Mouse (Mus musculus): Measurements from ENCODE around the gene Rhot2. TPM values are rescaled to one million over a fixed set of nuclear protein-coding genes. Genes with fewer than 3 reads are reported as not detected.

The Rhot2 gene
- total and polyA plus RNA-seq, 3 experiments, result 16.2 to 33.8 (median 17.3) TPM

DNA sequence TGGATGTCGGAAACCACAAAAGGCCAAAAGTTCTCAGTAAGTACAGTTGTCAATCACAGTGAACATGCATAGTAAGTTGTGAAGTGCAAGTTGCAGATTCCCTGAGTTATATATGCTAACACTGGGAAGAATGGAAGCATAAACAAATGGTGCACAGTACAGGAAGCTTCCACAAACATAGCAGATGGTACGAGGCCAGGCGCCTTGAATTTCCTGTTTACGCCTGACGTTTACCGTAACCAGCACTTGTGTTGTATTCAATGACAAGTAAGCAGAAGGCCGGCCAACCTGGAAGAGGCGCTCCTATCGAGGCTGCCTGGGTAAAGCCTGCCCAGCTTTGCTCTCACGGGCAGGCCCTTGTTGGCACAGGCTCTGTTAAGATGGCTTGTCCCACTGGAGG, 42.8 kb upstream of the Rhot2 start:
- dilution Hi-C loops (cut with MboI; ENCODE audit: extremely low pct_ligation_motif_present, extremely low pct_unique_long_range_greater_than_20kb, low sequenced_read_pairs), result no loop called here
- Histone ChIP-seq H3K4me1 (ENCODE audit: control insufficient read depth in 1 of 2, insufficient read depth in 2 of 2) (peaks cover 0 to 5% of the 10 kb centered on the region in 2 experiments; a peak in 1 of 4 replicates), H3K9me3 (replicated peaks; ENCODE audit: low read length) (no peaks in the 10 kb centered on the region), H3K4me3 (replicated peaks in 1 of 3; ENCODE audit: low read depth in 2 of 3, low read length in 2 of 3, poor library complexity in 1 of 3) (no peak overlapping the region), H3K36me3 (replicated peaks in 1 of 2; ENCODE audit: control insufficient read depth in 1 of 2, insufficient read depth in 1 of 2, low read length in 1 of 2) (peaks cover 43 to 92% of the 10 kb centered on the region in 2 experiments), H3K27me3 (replicated peaks) (no peaks in the 10 kb centered on the region), H3K79me2 (replicated peaks; ENCODE audit: control insufficient read depth, extremely low read depth, insufficient read depth, poor library complexity, severe bottlenecking) (no peaks in the 10 kb centered on the region; the same call in 1 of the 2 replicates), H3K4me2 (ENCODE audit: insufficient read depth, low read depth, poor library complexity, severe bottlenecking) (no peak overlapping the region), H3K27ac (ENCODE audit: insufficient read depth, low read depth) (no peak overlapping the region), H3K9ac (ENCODE audit: insufficient read depth, low read depth) (no peak overlapping the region)
- in situ Hi-C loops (cut with MboI; ENCODE audit: low pct_ligation_motif_present, low pct_unique_long_range_greater_than_20kb, low sequenced_read_pairs), result no loop called here
- no peak for DNase-seq (ENCODE audit: extremely low read depth)
- TF ChIP-seq BHLHE40 (IDR thresholded peaks at IDR 0.05; ENCODE audit: low read depth, low read length), result no peak
- TF ChIP-seq CHD1 (IDR thresholded peaks at IDR 0.05; ENCODE audit: low read depth, low read length), result no peak
- no peak for TF ChIP-seq HCFC1 (IDR thresholded peaks at IDR 0.05; ENCODE audit: low read depth, low read length)
- no peak for TF ChIP-seq NRF1 (IDR thresholded peaks at IDR 0.05; ENCODE audit: low read depth, low read length)
- no peak for TF ChIP-seq PAX5 (IDR thresholded peaks at IDR 0.05; ENCODE audit: low read length)
- TF ChIP-seq JUN (IDR thresholded peaks at IDR 0.05; ENCODE audit: insufficient read depth, low read depth, low read length), result no peak
- no peak for TF ChIP-seq E2F4 (IDR thresholded peaks at IDR 0.05; ENCODE audit: insufficient replicate concordance, low read depth, low read length)
- no peak for TF ChIP-seq RCOR1 (conservative IDR thresholded peaks at IDR 0.05; ENCODE audit: low read depth, low read length)
- TF ChIP-seq MYC (IDR thresholded peaks at IDR 0.05; ENCODE audit: low read depth, low read length), result no peak
- no peak for TF ChIP-seq MAX (IDR thresholded peaks at IDR 0.05; ENCODE audit: low read length)
- no peak for TF ChIP-seq USF2 (conservative IDR thresholded peaks at IDR 0.05; ENCODE audit: low read depth, low read length)
- no peak for TF ChIP-seq MAFK (IDR thresholded peaks at IDR 0.05; ENCODE audit: insufficient replicate concordance, low read length)
- TF ChIP-seq TCF12 (IDR thresholded peaks at IDR 0.05; ENCODE audit: low read depth, low read length), result no peak

DNA sequence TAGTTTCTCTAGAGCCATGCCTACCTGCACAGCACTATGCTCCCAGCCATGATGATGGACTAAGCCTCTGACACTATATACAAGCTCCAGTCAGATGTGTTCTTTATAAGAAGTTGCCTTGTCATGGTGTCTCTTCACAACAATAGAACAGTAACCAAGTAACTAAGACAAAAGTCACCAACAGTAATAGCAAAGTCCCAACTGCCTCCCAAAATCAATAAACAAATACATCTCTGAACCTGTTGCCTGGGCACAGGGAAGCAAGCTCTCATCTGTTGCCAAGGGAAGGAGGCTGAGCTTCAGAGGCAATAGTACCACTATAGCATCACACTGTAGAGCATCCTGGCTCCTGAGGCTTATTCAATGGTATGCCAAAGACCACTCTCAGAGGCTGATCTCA, 42.2 kb upstream of the Rhot2 start:
- H3K36me3 ChIP-seq (replicated peaks in 1 of 2; ENCODE audit: control insufficient read depth in 1 of 2, insufficient read depth in 1 of 2, low read length in 1 of 2), result peaks cover 48 to 92% of the 10 kb centered on the region in 2 experiments
- H3K4me2 ChIP-seq (ENCODE audit: insufficient read depth, low read depth, poor library complexity, severe bottlenecking), result no peak overlapping the region
- in situ Hi-C loops (cut with MboI; ENCODE audit: low pct_ligation_motif_present, low pct_unique_long_range_greater_than_20kb, low sequenced_read_pairs) (no loop called here), dilution Hi-C loops (cut with MboI; ENCODE audit: extremely low pct_ligation_motif_present, extremely low pct_unique_long_range_greater_than_20kb, low sequenced_read_pairs) (no loop called here)
- H3K9me3 ChIP-seq (replicated peaks; ENCODE audit: low read length), result no peaks in the 10 kb centered on the region
- H3K4me1 ChIP-seq (ENCODE audit: control insufficient read depth in 1 of 2, insufficient read depth in 2 of 2), result peaks cover 0 to 5% of the 10 kb centered on the region in 2 experiments; a peak in 1 of 4 replicates
- H3K4me3 ChIP-seq (replicated peaks in 1 of 3; ENCODE audit: low read depth in 2 of 3, low read length in 2 of 3, poor library complexity in 1 of 3), result no peak overlapping the region
- H3K27ac ChIP-seq (ENCODE audit: insufficient read depth, low read depth), result no peak overlapping the region
- TF ChIP-seq MXI1 (IDR thresholded peaks at IDR 0.05; ENCODE audit: low read depth, low read length), result no peak
- no peak for TF ChIP-seq ELF1 (IDR thresholded peaks at IDR 0.05; ENCODE audit: low read depth, low read length)
- TF ChIP-seq IRF4 (IDR thresholded peaks at IDR 0.05; ENCODE audit: low read depth, low read length), result no peak
- TF ChIP-seq SIN3A (IDR thresholded peaks at IDR 0.05; ENCODE audit: low read length), result no peak
- no peak for TF ChIP-seq BHLHE40 (IDR thresholded peaks at IDR 0.05; ENCODE audit: low read depth, low read length)
- no peak for TF ChIP-seq MAZ (IDR thresholded peaks at IDR 0.05; ENCODE audit: low read depth, low read length)
- no peak for TF ChIP-seq PAX5 (IDR thresholded peaks at IDR 0.05; ENCODE audit: low read length)
- no peak overlapping the region for H3K9ac ChIP-seq (ENCODE audit: insufficient read depth, low read depth)
- no peaks in the 10 kb centered on the region for H3K27me3 ChIP-seq (replicated peaks)
- H3K79me2 ChIP-seq (replicated peaks; ENCODE audit: control insufficient read depth, extremely low read depth, insufficient read depth, poor library complexity, severe bottlenecking), result no peaks in the 10 kb centered on the region; the same call in 1 of the 2 replicates
- no peak for DNase-seq (ENCODE audit: extremely low read depth)
